Comparison of ENCODE assay signal across 14 mouse cellular contexts in genomic region chr17:87288131-87288530, GRCm38 (mm10). TPM values are rescaled to one million over a fixed set of nuclear protein-coding genes. Genes with fewer than 3 reads are reported as not detected.
DNase-seq lines count a peak whose midpoint lies in the region; ATAC-seq and TF ChIP-seq lines count a peak whose summit lies in the region.
"Had no signal": no experiment of that assay in that cellular context is flagged by ENCODE, and none has a peak within 500 bp of the region (broad histone marks: within the 10 kb centered on the region; RNA-seq: fewer than 3 reads in every experiment).

No protein-coding gene starts in this region.

- no peak overlapping the region for H3K27ac ChIP-seq in kidney, embryonic 15.5 days
- no peak overlapping the region for H3K27ac ChIP-seq in midbrain, postnatal 0 days (ENCODE audit: low read depth, low read length)
- no peak overlapping the region for H3K27ac ChIP-seq in midbrain, embryonic 13.5 days
- H3K27ac ChIP-seq in stomach, postnatal 0 days (replicated peaks) = peak overlapping the region; percentile 74
- H3K27ac ChIP-seq: forebrain, embryonic 15.5 days; macrophage had no signal

- H3K9ac ChIP-seq in kidney, embryonic 15.5 days = no peak overlapping the region
- H3K9ac ChIP-seq in midbrain, postnatal 0 days (replicated peaks; ENCODE audit: low read length, poor library complexity, severe bottlenecking) = 0 out of 2 replicates have a peak overlapping the region, but pooled peaks have one; percentile 1
- no peak overlapping the region for H3K9ac ChIP-seq in midbrain, embryonic 13.5 days (replicated peaks)
- H3K9ac ChIP-seq in stomach, postnatal 0 days (ENCODE audit: low read length) = no peak overlapping the region
- H3K9ac ChIP-seq: forebrain, embryonic 15.5 days had no signal

- H3K9me3 ChIP-seq in kidney, embryonic 15.5 days (replicated peaks) = no peaks in the 10 kb centered on the region
- H3K9me3 ChIP-seq in midbrain, postnatal 0 days (ENCODE audit: low read length) = no peaks in the 10 kb centered on the region
- no peaks in the 10 kb centered on the region for H3K9me3 ChIP-seq in midbrain, embryonic 13.5 days
- H3K9me3 ChIP-seq in stomach, postnatal 0 days (ENCODE audit: control insufficient read depth, low read length) = no peaks in the 10 kb centered on the region
- H3K9me3 ChIP-seq: forebrain, embryonic 15.5 days; G1E had no signal

- H3K4me2 ChIP-seq in kidney, embryonic 15.5 days = no peak overlapping the region
- H3K4me2 ChIP-seq in midbrain, postnatal 0 days (ENCODE audit: low read depth, low read length, poor library complexity, severe bottlenecking) = no peak overlapping the region
- no peak overlapping the region for H3K4me2 ChIP-seq in midbrain, embryonic 13.5 days (replicated peaks)
- no peak overlapping the region for H3K4me2 ChIP-seq in stomach, postnatal 0 days (replicated peaks; ENCODE audit: low read depth)
- H3K4me2 ChIP-seq: forebrain, embryonic 15.5 days had no signal

- no peak for ATAC-seq in kidney, embryonic 15.5 days (replicated peaks; ENCODE audit: low FRiP score)
- no peak for ATAC-seq in midbrain, postnatal 0 days (ENCODE audit: low FRiP score)
- no peak for ATAC-seq in midbrain, embryonic 13.5 days
- ATAC-seq in stomach, postnatal 0 days (ENCODE audit: low FRiP score, low TSS enrichment) = no peak
- ATAC-seq in CD4-positive, CD25-positive, alpha-beta regulatory T cell, adult 4 months = no peak
- ATAC-seq: forebrain, embryonic 15.5 days; inflammation-experienced regulatory T-cells, adult 6 months had no signal

- 51% methylated on average over 12 of the region's 12 CpGs for WGBS in kidney, embryonic 15.5 days
- WGBS in midbrain, postnatal 0 days = 24% methylated on average over 12 of the region's 12 CpGs
- 18% methylated on average over 12 of the region's 12 CpGs for WGBS in midbrain, embryonic 13.5 days
- 52% methylated on average over 12 of the region's 12 CpGs for WGBS in stomach, postnatal 0 days

- no peak for TF ChIP-seq EP300 in stomach, postnatal 0 days (optimal IDR thresholded peaks at IDR 0.05)

- DNase-seq in kidney, adult 9 months = peak; percentile 64
- no peak for DNase-seq in midbrain, postnatal 0 days (ENCODE audit: low spot score)
- DNase-seq in kidney, postnatal 14 days = peak; percentile 67
- no peak for DNase-seq in stomach, postnatal 0 days (ENCODE audit: low spot score)
- DNase-seq: adrenal gland, postnatal 10 days; cerebellum, adult 8-10 months; lung, adult 18-20 months had no signal

- peaks cover 33% of the 10 kb centered on the region for H3K27me3 ChIP-seq in kidney, embryonic 15.5 days
- peaks cover 5% of the 10 kb centered on the region; the same call in 1 of the 2 replicates for H3K27me3 ChIP-seq in midbrain, postnatal 0 days (ENCODE audit: insufficient read depth, low read length)
- peaks cover 54% of the 10 kb centered on the region for H3K27me3 ChIP-seq in midbrain, embryonic 13.5 days
- H3K27me3 ChIP-seq in stomach, postnatal 0 days (ENCODE audit: control insufficient read depth, insufficient read depth, low read length) = no peaks in the 10 kb centered on the region

- no peaks in the 10 kb centered on the region for H3K36me3 ChIP-seq in kidney, embryonic 15.5 days
- H3K36me3 ChIP-seq in midbrain, postnatal 0 days (ENCODE audit: insufficient read depth, low read length) = no peaks in the 10 kb centered on the region
- no peaks in the 10 kb centered on the region for H3K36me3 ChIP-seq in midbrain, embryonic 13.5 days
- H3K36me3 ChIP-seq in stomach, postnatal 0 days (ENCODE audit: control insufficient read depth, insufficient read depth, low read length) = no peaks in the 10 kb centered on the region; the same call in 1 of the 2 replicates
- H3K36me3 ChIP-seq: forebrain, embryonic 15.5 days had no signal

- H3K4me3 ChIP-seq in kidney, embryonic 15.5 days (replicated peaks) = no peak overlapping the region
- H3K4me3 ChIP-seq in midbrain, postnatal 0 days (ENCODE audit: low read depth, low read length) = no peak overlapping the region
- no peak overlapping the region for H3K4me3 ChIP-seq in midbrain, embryonic 13.5 days (replicated peaks)
- no peak overlapping the region for H3K4me3 ChIP-seq in stomach, postnatal 0 days (ENCODE audit: low read depth, low read length)
- H3K4me3 ChIP-seq: forebrain, embryonic 15.5 days had no signal

- no peak for TF ChIP-seq CTCF in midbrain, postnatal 0 days (IDR thresholded peaks at IDR 0.05)
- no peak for TF ChIP-seq CTCF in stomach, postnatal 0 days (IDR thresholded peaks at IDR 0.05; ENCODE audit: low read depth)

- peaks cover 38% of the 10 kb centered on the region for H3K4me1 ChIP-seq in kidney, embryonic 15.5 days
- H3K4me1 ChIP-seq in midbrain, postnatal 0 days (ENCODE audit: insufficient read depth, low read length) = no peaks in the 10 kb centered on the region; the same call in 1 of the 2 replicates
- H3K4me1 ChIP-seq in midbrain, embryonic 13.5 days (replicated peaks) = peaks cover 27% of the 10 kb centered on the region
- no peaks in the 10 kb centered on the region for H3K4me1 ChIP-seq in stomach, postnatal 0 days (replicated peaks; ENCODE audit: control insufficient read depth, insufficient read depth)

RNA-seq across cellular contexts. Expression of gene Ttc7, which starts 5.4 kb away (rescaled TPM):
- polyA plus RNA-seq in kidney, embryonic 15.5 days (2015; fragmentation: Nextera tagmentation; extraction: Ambion mirVana) = 7.7 and 8.1 TPM in 2 replicates
- 5.3 and 13.9 TPM in 2 replicates for total RNA-seq in midbrain, postnatal 0 days (2014; rRNA removed)
- polyA plus RNA-seq in midbrain, postnatal 0 days (2015; fragmentation: Nextera tagmentation; extraction: Ambion mirVana) = 9.9 and 11.1 TPM in 2 replicates
- 2.8 and 4.3 TPM in 2 replicates for polyA plus RNA-seq in midbrain, embryonic 13.5 days (2015; fragmentation: Nextera tagmentation; extraction: Ambion mirVana)
- 19.9 and 21.2 TPM in 2 replicates for polyA plus RNA-seq in stomach, postnatal 0 days (2015; fragmentation: Nextera tagmentation; extraction: Ambion mirVana)
- polyA plus RNA-seq in CD4-positive, CD25-positive, alpha-beta regulatory T cell, adult 4 months (2017; shearing (Covaris generic)) = 10 to 100 TPM; 13.5 to 19.3 TPM

RNA-seq across cellular contexts. Expression of gene Mcfd2, which starts 22.4 kb away (rescaled TPM):
- polyA plus RNA-seq in kidney, embryonic 15.5 days (2015; fragmentation: Nextera tagmentation; extraction: Ambion mirVana) = 110 and 112 TPM in 2 replicates
- total RNA-seq in midbrain, postnatal 0 days (2014; rRNA removed) = 27.8 and 38.0 TPM in 2 replicates
- polyA plus RNA-seq in midbrain, postnatal 0 days (2015; fragmentation: Nextera tagmentation; extraction: Ambion mirVana) = 35.5 and 36.9 TPM in 2 replicates
- polyA plus RNA-seq in midbrain, embryonic 13.5 days (2015; fragmentation: Nextera tagmentation; extraction: Ambion mirVana) = 52.6 and 54.7 TPM in 2 replicates
- 80.4 and 84.4 TPM in 2 replicates for polyA plus RNA-seq in stomach, postnatal 0 days (2015; fragmentation: Nextera tagmentation; extraction: Ambion mirVana)
- polyA plus RNA-seq in CD4-positive, CD25-positive, alpha-beta regulatory T cell, adult 4 months (2017; shearing (Covaris generic)) = 10 to 100 TPM; 34.0 to 43.8 TPM

Comparison
In these comparisons a context has a peak if more than half of its experiments do, and no peak if none do; other contexts are left out.
1. DNase-seq: peak in kidney, adult 9 months (single experiment) and kidney, postnatal 14 days (single experiment); none in midbrain, postnatal 0 days (single experiment) and stomach, postnatal 0 days (single experiment).